20 mouse cellular contexts compared by ENCODE assay signal in the genomic region with DNA sequence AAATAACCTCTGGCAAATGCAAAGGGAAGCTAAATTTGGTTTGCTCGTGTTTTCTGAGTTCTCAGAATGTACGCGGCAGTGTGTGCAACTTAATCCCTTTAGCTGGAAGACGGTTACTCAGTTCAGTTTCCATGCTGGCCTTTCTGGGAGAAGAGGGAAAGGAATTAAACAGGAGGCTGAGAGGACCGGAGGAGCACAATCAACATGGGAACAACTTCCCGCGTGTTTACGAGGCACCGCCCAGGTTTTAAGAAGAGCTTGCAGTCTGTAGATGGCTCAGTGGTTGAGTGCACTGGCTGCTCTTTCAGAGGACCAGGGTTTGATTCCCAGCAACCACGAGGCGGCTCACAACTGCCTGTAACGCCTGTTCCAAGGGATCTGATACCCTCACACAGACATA.
A peak's percentile ranks its signal among the peaks of the same experiment; 100 is the strongest.
DNase-seq lines count a peak whose midpoint lies in the region; ATAC-seq and TF ChIP-seq lines count a peak whose summit lies in the region.
"Had no signal": no experiment of that assay in that cellular context is flagged by ENCODE, and none has a peak within 500 bp of the region (broad histone marks: within the 10 kb centered on the region; RNA-seq: fewer than 3 reads in every experiment).

No protein-coding gene starts in this region.

- no peaks in the 10 kb centered on the region for H3K36me3 ChIP-seq in kidney, postnatal 0 days (ENCODE audit: insufficient read depth, low read length)
- H3K36me3 ChIP-seq in embryonic facial prominence, embryonic 12.5 days: no peaks in the 10 kb centered on the region
- H3K36me3 ChIP-seq in limb, embryonic 13.5 days: no peaks in the 10 kb centered on the region
- H3K36me3 ChIP-seq: forebrain, embryonic 10.5 days; liver, embryonic 15.5 days had no signal

- DNase-seq in kidney, postnatal 0 days (ENCODE audit: low spot score): peak; percentile 35
- DNase-seq in kidney, adult 8-10 months: no peak
- DNase-seq in WW6 (ENCODE audit: low read depth, low spot score): peak; percentile 9
- no peak for DNase-seq in lung, postnatal 25 days (ENCODE audit: low spot score)
- no peak for DNase-seq in ovary, postnatal 10 days (ENCODE audit: low spot score)
- DNase-seq in cerebellum, postnatal 25 days: no peak
- DNase-seq: cerebellum, adult 8-10 months; heart, adult 2 months; heart, postnatal 36 days; midbrain, embryonic 14.5 days; right cerebral cortex, postnatal 14 days had no signal

- no peak overlapping the region for H3K4me2 ChIP-seq in kidney, postnatal 0 days (ENCODE audit: low read length)
- H3K4me2 ChIP-seq in embryonic facial prominence, embryonic 12.5 days (replicated peaks): no peak overlapping the region
- peak overlapping the region; percentile 16; the same call in 1 of the 2 replicates for H3K4me2 ChIP-seq in limb, embryonic 13.5 days (replicated peaks)
- H3K4me2 ChIP-seq: liver, embryonic 15.5 days had no signal

- 0 out of 2 replicates have a peak, but pooled peaks cover 5% of the 10 kb centered on the region for H3K4me1 ChIP-seq in kidney, postnatal 0 days (replicated peaks; ENCODE audit: insufficient read depth, low read length)
- H3K4me1 ChIP-seq in embryonic facial prominence, embryonic 12.5 days: peaks cover 62% of the 10 kb centered on the region
- peaks cover 72% of the 10 kb centered on the region for H3K4me1 ChIP-seq in limb, embryonic 13.5 days
- H3K4me1 ChIP-seq: liver, embryonic 15.5 days had no signal

- no peak for ATAC-seq in kidney, postnatal 0 days (replicated peaks; ENCODE audit: low FRiP score, low read depth)
- ATAC-seq in embryonic facial prominence, embryonic 12.5 days (ENCODE audit: insufficient number of reproducible peaks, insufficient read depth, low FRiP score, low TSS enrichment): no peak
- no peak for ATAC-seq in limb, embryonic 13.5 days (ENCODE audit: low FRiP score, low read depth)
- ATAC-seq: hindbrain, embryonic 16.5 days; intestine, postnatal 0 days; lung, postnatal 0 days had no signal

- no peaks in the 10 kb centered on the region for H3K9me3 ChIP-seq in kidney, postnatal 0 days (replicated peaks; ENCODE audit: low read length)
- no peaks in the 10 kb centered on the region for H3K9me3 ChIP-seq in embryonic facial prominence, embryonic 12.5 days
- no peaks in the 10 kb centered on the region for H3K9me3 ChIP-seq in limb, embryonic 13.5 days
- H3K9me3 ChIP-seq: forebrain, embryonic 10.5 days; G1E; liver, embryonic 15.5 days had no signal

- H3K27me3 ChIP-seq in kidney, postnatal 0 days (ENCODE audit: insufficient read depth, low read length): no peaks in the 10 kb centered on the region
- no peaks in the 10 kb centered on the region for H3K27me3 ChIP-seq in embryonic facial prominence, embryonic 12.5 days
- H3K27me3 ChIP-seq in limb, embryonic 13.5 days: 0 out of 2 replicates have a peak, but pooled peaks cover 5% of the 10 kb centered on the region
- H3K27me3 ChIP-seq: liver, embryonic 15.5 days had no signal

- no peak overlapping the region for H3K9ac ChIP-seq in kidney, postnatal 0 days (ENCODE audit: low read depth, low read length)
- H3K9ac ChIP-seq in embryonic facial prominence, embryonic 12.5 days: no peak overlapping the region
- no peak overlapping the region for H3K9ac ChIP-seq in limb, embryonic 13.5 days
- H3K9ac ChIP-seq: liver, embryonic 15.5 days had no signal

- H3K27ac ChIP-seq in kidney, postnatal 0 days: no peak overlapping the region
- peak overlapping the region; percentile 70 for H3K27ac ChIP-seq in embryonic facial prominence, embryonic 12.5 days
- H3K27ac ChIP-seq in limb, embryonic 13.5 days: peak overlapping the region; percentile 77; the same call in 1 of the 2 replicates
- H3K27ac ChIP-seq: forebrain, embryonic 10.5 days; heart, adult 2 months; liver, embryonic 15.5 days had no signal

- WGBS in kidney, postnatal 0 days: 63% methylated on average over 12 of the region's 12 CpGs
- 54% methylated on average over 12 of the region's 12 CpGs for WGBS in embryonic facial prominence, embryonic 12.5 days
- WGBS in limb, embryonic 13.5 days: 48% methylated on average over 12 of the region's 12 CpGs

- no peak overlapping the region for H3K4me3 ChIP-seq in kidney, postnatal 0 days (replicated peaks; ENCODE audit: low read depth, low read length)
- H3K4me3 ChIP-seq in embryonic facial prominence, embryonic 12.5 days: no peak overlapping the region
- no peak overlapping the region for H3K4me3 ChIP-seq in limb, embryonic 13.5 days
- H3K4me3 ChIP-seq: forebrain, embryonic 10.5 days; heart, adult 2 months; liver, embryonic 15.5 days; myocyte had no signal

- no peak for TF ChIP-seq CTCF in kidney, postnatal 0 days (IDR thresholded peaks at IDR 0.05; ENCODE audit: low read depth)

Comparison
In these comparisons a context has a peak if more than half of its experiments do, and no peak if none do; other contexts are left out.
1. DNase-seq: peak in kidney, postnatal 0 days (single experiment) and WW6 (single experiment); none in kidney, adult 8-10 months (0 of 2), lung, postnatal 25 days (single experiment), ovary, postnatal 10 days (single experiment) and cerebellum, postnatal 25 days (0 of 2).